Mouse (Mus musculus) ES-E14 (cell line): ENCODE measurements around the gene Rbfox1.

Source experiments
- MAFK ChIP-seq: IDR thresholded peaks from 2 replicates; pipeline ENCODE4 v1.6.1; 2014; ENCODE audit warnings: mild to moderate bottlenecking, low read depth, low read length, inconsistent platforms; ENCODE audit not compliant: insufficient read depth
- ZNF384 ChIP-seq: IDR thresholded peaks from 2 replicates; pipeline ENCODE4 v1.6.1; 2012; ENCODE audit warnings: low read depth, low read length, inconsistent platforms

DNA sequence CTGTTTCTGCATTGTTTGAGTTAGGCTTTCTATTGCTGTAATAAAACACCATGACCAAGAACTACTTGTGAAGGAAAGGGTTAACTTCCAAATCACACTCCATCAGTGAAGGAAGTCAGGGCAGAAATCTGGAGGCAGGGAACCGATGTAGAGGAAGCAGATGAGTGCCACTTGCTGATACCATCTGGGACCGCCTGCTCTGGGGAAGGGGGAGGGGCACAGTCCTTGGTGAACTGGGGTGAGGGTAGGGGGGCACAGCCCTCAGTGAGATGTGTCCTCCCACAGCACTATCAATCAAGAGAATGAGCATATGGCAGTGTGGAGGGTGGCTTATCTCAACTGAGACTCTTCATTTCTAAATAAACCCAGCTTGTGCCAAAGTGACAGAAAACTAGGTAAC, 1108.0 kb downstream of the Rbfox1 start:
- TF ChIP-seq MAFK: no peak
- no peak for TF ChIP-seq ZNF384
